Mouse (Mus musculus) hindbrain, embryonic 13.5 days (tissue): Measurements from ENCODE around the gene Nyap1. TPM values are rescaled to one million over a fixed set of nuclear protein-coding genes. Genes with fewer than 3 reads are reported as not detected.

Experiments used
- ATAC-seq: fragments of 200-750 bp; cut with Nextera tagmentation; 2 replicates; pipeline ENCODE4 v1.8.0; 2017; ENCODE audit warnings: moderate TSS enrichment; ENCODE audit not compliant: low FRiP score
- H3K27ac ChIP-seq: fragments of 300-500 bp; sonication (generic); 2 replicates; pipeline ENCODE4 v1.5.1; 2015; ENCODE audit warnings: inconsistent platforms, mild to moderate bottlenecking, moderate library complexity
- H3K27me3 ChIP-seq: fragments of 300-500 bp; sonication (generic); 2 replicates; pipeline ENCODE4 v1.6.1; 2015; ENCODE audit warnings: mild to moderate bottlenecking, inconsistent platforms
- H3K36me3 ChIP-seq: fragments of 300-500 bp; sonication (generic); 2 replicates; pipeline ENCODE4 v1.6.1; 2015; ENCODE audit warnings: mild to moderate bottlenecking, inconsistent platforms
- H3K4me1 ChIP-seq: fragments of 300-500 bp; sonication (generic); replicated peaks from 2 replicates; pipeline ENCODE4 v1.6.1; 2015; ENCODE audit warnings: inconsistent platforms
- H3K4me2 ChIP-seq: fragments of 300-500 bp; sonication (generic); 2 replicates; pipeline ENCODE4 v1.6.1; 2015; ENCODE audit warnings: inconsistent platforms, mild to moderate bottlenecking, moderate library complexity
- H3K4me3 ChIP-seq: fragments of 300-500 bp; sonication (generic); 2 replicates; pipeline ENCODE4 v1.5.1; 2015; ENCODE audit warnings: mild to moderate bottlenecking, inconsistent platforms
- H3K9ac ChIP-seq: fragments of 300-500 bp; sonication (generic); 2 replicates; pipeline ENCODE4 v1.6.1; 2015; ENCODE audit warnings: mild to moderate bottlenecking, inconsistent platforms
- H3K9me3 ChIP-seq: fragments of 300-500 bp; sonication (generic); 2 replicates; pipeline ENCODE4 v1.6.1; 2016; ENCODE audit warnings: inconsistent platforms
- WGBS: fragments of 180-500 bp; shearing (Covaris S2); methylation state at CpG from one replicate; pipeline ENCODE4 v1.1.7; 2015; 5-methylcytosine and 5-hydroxymethylcytosine counted together
- polyA plus RNA-seq: library from polyadenylated mRNA; unstranded; fragments of >200 nt; fragmentation: Nextera tagmentation; extraction: Ambion mirVana; gene quantifications from 2 replicates; pipeline ENCODE4 v1.2.1, GENCODE M21; 2015

Nyap1 gene
- polyA plus RNA-seq, 1 experiment from 2014 or later, result 32.9 TPM

- peaks cover 66% of the 10 kb centered on the region for H3K4me1 ChIP-seq
- no peak overlapping the region for H3K4me2 ChIP-seq
- H3K27me3 ChIP-seq, result no peaks in the 10 kb centered on the region
- no peak for ATAC-seq
- no peak overlapping the region for H3K9ac ChIP-seq
- peaks cover 45% of the 10 kb centered on the region for H3K36me3 ChIP-seq
- H3K9me3 ChIP-seq, result no peaks in the 10 kb centered on the region
- no peak overlapping the region for H3K4me3 ChIP-seq
- WGBS, result 94% methylated on average over 7 of the region's 7 CpGs
- no peak overlapping the region for H3K27ac ChIP-seq
Measured at GRCm38 (mm10) chr5:137781661-137782060, 40.3 kb upstream of the Nyap1 start.

- H3K4me2 ChIP-seq, result peak overlapping the region; percentile 97
- H3K36me3 ChIP-seq, result peaks cover 41% of the 10 kb centered on the region
- peaks cover 58% of the 10 kb centered on the region for H3K4me1 ChIP-seq
- WGBS, result under 1% methylated on average over 74 of the region's 83 CpGs
- no peaks in the 10 kb centered on the region for H3K27me3 ChIP-seq
- H3K9ac ChIP-seq, result peak overlapping the region; percentile 99
- ATAC-seq, result peak; percentile 19
- peak overlapping the region; percentile 98 for H3K4me3 ChIP-seq
- H3K9me3 ChIP-seq, result no peaks in the 10 kb centered on the region
- H3K27ac ChIP-seq, result peak overlapping the region; percentile 95
Measured at GRCm38 (mm10) chr5:137779053-137779933, 37.9 kb upstream of the Nyap1 start.

- Histone ChIP-seq H3K4me1 (peaks cover 51% of the 10 kb centered on the region), H3K9me3 (no peaks in the 10 kb centered on the region), H3K4me2 (peak within 1 kb of the TSS; percentile 97), H3K4me3 (peak within 1 kb of the TSS; percentile 98), H3K36me3 (peaks cover 34% of the 10 kb centered on the region), H3K9ac (peak within 1 kb of the TSS; percentile 99), H3K27me3 (no peaks in the 10 kb centered on the region), H3K27ac (peak within 1 kb of the TSS; percentile 95)
- ATAC-seq, result peak; percentile 96
- under 1% methylated on average over 31 of the region's 31 CpGs for WGBS
Measured at GRCm38 (mm10) chr5:137778635-137779034, 37.2 kb upstream of the Nyap1 start, which contains the start of gene Ppp1r35. Ppp1r35 (plus strand) TSS chr5:137778849.

- Histone ChIP-seq H3K36me3 (peaks cover 21% of the 10 kb centered on the region), H3K27me3 (no peaks in the 10 kb centered on the region), H3K27ac (peak overlapping the region; percentile 95; the same call in 1 of the 2 replicates), H3K4me2 (no peak overlapping the region), H3K9me3 (no peaks in the 10 kb centered on the region), H3K4me3 (no peak overlapping the region), H3K9ac (no peak overlapping the region), H3K4me1 (peaks cover 38% of the 10 kb centered on the region)
- 88% methylated on average over 7 of the region's 7 CpGs for WGBS
- no peak for ATAC-seq
Measured at GRCm38 (mm10) chr5:137777267-137777845, 35.9 kb upstream of the Nyap1 start.

- 55% methylated on average over 5 of the region's 5 CpGs for WGBS
- Histone ChIP-seq H3K4me1 (peaks cover 29% of the 10 kb centered on the region), H3K9ac (0 out of 2 replicates have a peak overlapping the region, but pooled peaks have one; percentile 24), H3K36me3 (peaks cover 12% of the 10 kb centered on the region), H3K27me3 (no peaks in the 10 kb centered on the region), H3K4me2 (no peak overlapping the region), H3K9me3 (no peaks in the 10 kb centered on the region), H3K27ac (no peak overlapping the region), H3K4me3 (no peak overlapping the region)
- no peak for ATAC-seq
Measured at GRCm38 (mm10) chr5:137776408-137776918, 35.1 kb upstream of the Nyap1 start.

GRCm38 (mm10) chr5:137775587-137776290 lies 34.3 kb upstream of the Nyap1 start:
- H3K9ac ChIP-seq, result 0 out of 2 replicates have a peak overlapping the region, but pooled peaks have one; percentile 24
- peaks cover 6% of the 10 kb centered on the region for H3K36me3 ChIP-seq
- no peaks in the 10 kb centered on the region for H3K27me3 ChIP-seq
- H3K4me2 ChIP-seq, result no peak overlapping the region
- no peak overlapping the region for H3K27ac ChIP-seq
- no peak for ATAC-seq
- H3K4me1 ChIP-seq, result peaks cover 23% of the 10 kb centered on the region
- no peaks in the 10 kb centered on the region for H3K9me3 ChIP-seq
- H3K4me3 ChIP-seq, result no peak overlapping the region
- WGBS, result 92% methylated on average over 2 of the region's 2 CpGs

- no peaks in the 10 kb centered on the region for H3K36me3 ChIP-seq
- no peak for ATAC-seq
- no peak overlapping the region for H3K4me2 ChIP-seq
- no peaks in the 10 kb centered on the region for H3K9me3 ChIP-seq
- H3K4me3 ChIP-seq, result no peak overlapping the region
- H3K27ac ChIP-seq, result no peak overlapping the region
- no peaks in the 10 kb centered on the region for H3K27me3 ChIP-seq
- no peak overlapping the region for H3K9ac ChIP-seq
- peaks cover 9% of the 10 kb centered on the region; the same call in 1 of the 2 replicates for H3K4me1 ChIP-seq
Measured at GRCm38 (mm10) chr5:137772755-137773154, 31.3 kb upstream of the Nyap1 start.

GRCm38 (mm10) chr5:137770709-137771108 lies 29.3 kb upstream of the Nyap1 start:
- no peak overlapping the region for H3K27ac ChIP-seq
- H3K4me1 ChIP-seq, result 0 out of 2 replicates have a peak, but pooled peaks cover 5% of the 10 kb centered on the region
- 49% methylated on average over 2 of the region's 2 CpGs for WGBS
- no peak overlapping the region for H3K9ac ChIP-seq
- ATAC-seq, result no peak
- no peak overlapping the region for H3K4me3 ChIP-seq
- H3K4me2 ChIP-seq, result no peak overlapping the region
- H3K9me3 ChIP-seq, result no peaks in the 10 kb centered on the region
- H3K27me3 ChIP-seq, result no peaks in the 10 kb centered on the region
- no peaks in the 10 kb centered on the region for H3K36me3 ChIP-seq

- H3K27me3 ChIP-seq, result no peaks in the 10 kb centered on the region
- H3K4me3 ChIP-seq, result no peak overlapping the region
- ATAC-seq, result 0 out of 2 replicates have a peak, but pooled peaks have one; percentile 60
- H3K4me2 ChIP-seq, result no peak overlapping the region
- peak overlapping the region; percentile 26 for H3K27ac ChIP-seq
- H3K36me3 ChIP-seq, result no peaks in the 10 kb centered on the region
- H3K9ac ChIP-seq, result 0 out of 2 replicates have a peak overlapping the region, but pooled peaks have one; percentile 56
- no peaks in the 10 kb centered on the region for H3K9me3 ChIP-seq
- 0 out of 2 replicates have a peak, but pooled peaks cover 8% of the 10 kb centered on the region for H3K4me1 ChIP-seq
- WGBS, result 32% methylated on average over 1 of the region's 1 CpGs
Measured at GRCm38 (mm10) chr5:137768475-137768874, 27.1 kb upstream of the Nyap1 start.

GRCm38 (mm10) chr5:137766270-137766669 lies 24.9 kb upstream of the Nyap1 start:
- no peak overlapping the region for H3K9ac ChIP-seq
- no peak overlapping the region for H3K4me3 ChIP-seq
- H3K27ac ChIP-seq, result no peak overlapping the region
- H3K9me3 ChIP-seq, result no peaks in the 10 kb centered on the region
- H3K4me2 ChIP-seq, result no peak overlapping the region
- H3K36me3 ChIP-seq, result no peaks in the 10 kb centered on the region
- WGBS, result 59% methylated on average over 3 of the region's 3 CpGs
- no peaks in the 10 kb centered on the region for H3K27me3 ChIP-seq
- H3K4me1 ChIP-seq, result 0 out of 2 replicates have a peak, but pooled peaks cover 8% of the 10 kb centered on the region
- no peak for ATAC-seq

GRCm38 (mm10) chr5:137764609-137765340 lies 23.4 kb upstream of the Nyap1 start:
- Histone ChIP-seq H3K4me1 (peaks cover 8% of the 10 kb centered on the region; the same call in 1 of the 2 replicates), H3K4me2 (no peak overlapping the region), H3K4me3 (no peak overlapping the region), H3K9me3 (no peaks in the 10 kb centered on the region), H3K27me3 (no peaks in the 10 kb centered on the region), H3K27ac (no peak overlapping the region; the same call in 1 of the 2 replicates), H3K9ac (no peak overlapping the region), H3K36me3 (no peaks in the 10 kb centered on the region)
- WGBS, result 45% methylated on average over 9 of the region's 9 CpGs
- ATAC-seq, result no peak
